Mouse (Mus musculus): Measurements from ENCODE around the gene Olfr372. TPM values are rescaled to one million over a fixed set of nuclear protein-coding genes. Genes with fewer than 3 reads are reported as not detected.

The Olfr372 gene
- polyA plus RNA-seq (2012) = not detected in 2 replicates

GRCm38 (mm10) chr8:72040918-72041317, at the start of gene Olfr372:
Gene Olfr372, plus strand, starts transcription at chr8:72041218.

GRCm38 (mm10) chr8:72009473-72009872, 31.5 kb upstream of the Olfr372 start, which contains the start of gene Cyp4f18:
Gene Cyp4f18, minus strand, starts transcription at chr8:72009626.

GRCm38 (mm10) chr8:72082877-72083276, 41.9 kb downstream of the Olfr372 start, which contains the start of gene Olfr373:
Gene Olfr373, plus strand, starts transcription at chr8:72083177.

GRCm38 (mm10) chr8:72106740-72107139, 65.7 kb downstream of the Olfr372 start, which contains the start of gene Olfr374:
Gene Olfr374, plus strand, starts transcription at chr8:72107040.

Other genes starting within 250 kb of the Olfr372 start
- gene Zfp709, start 159.2 kb upstream of the Olfr372 start, polyA plus RNA-seq (2012) = 0.29 and 0.89 TPM in 2 replicates
- gene Zfp882, start 132.6 kb upstream of the Olfr372 start, polyA plus RNA-seq (2012) = 0.11 and 0.16 TPM in 2 replicates
- gene Zfp617, start 132.6 kb upstream of the Olfr372 start, polyA plus RNA-seq (2012) = 0.65 and 1.5 TPM in 2 replicates
- 0.40 and 0.98 TPM in 2 replicates for gene Zfp961, start 90.2 kb upstream of the Olfr372 start, polyA plus RNA-seq (2012)
- 7.4 and 26.9 TPM in 2 replicates for gene Cyp4f18, start 31.6 kb upstream of the Olfr372 start, polyA plus RNA-seq (2012)
- not detected in 2 replicates for gene Olfr373, start 42.0 kb downstream of the Olfr372 start, polyA plus RNA-seq (2012)
- gene Olfr374, start 65.8 kb downstream of the Olfr372 start, polyA plus RNA-seq (2012) = not detected in 2 replicates
- gene Tpm4, start 93.8 kb downstream of the Olfr372 start, polyA plus RNA-seq (2012) = 47.3 and 53.0 TPM in 2 replicates
- 33.3 and 39.4 TPM in 2 replicates for gene Rab8a, start 120.0 kb downstream of the Olfr372 start, polyA plus RNA-seq (2012)
- 6.7 TPM in 2 replicates for gene Hsh2d, start 148.4 kb downstream of the Olfr372 start, polyA plus RNA-seq (2012)
- gene Cib3, start 171.6 kb downstream of the Olfr372 start, polyA plus RNA-seq (2012) = 0.43 TPM in 1 of 2 replicates, not detected in the other
- not detected in 2 replicates for gene Gm11034, start 172.4 kb downstream of the Olfr372 start, polyA plus RNA-seq (2012)
- 51.6 and 61.8 TPM in 2 replicates for gene Fam32a, start 178.5 kb downstream of the Olfr372 start, polyA plus RNA-seq (2012)
- gene Ap1m1, start 198.8 kb downstream of the Olfr372 start, polyA plus RNA-seq (2012) = 165 and 171 TPM in 2 replicates